In the genomic region with DNA sequence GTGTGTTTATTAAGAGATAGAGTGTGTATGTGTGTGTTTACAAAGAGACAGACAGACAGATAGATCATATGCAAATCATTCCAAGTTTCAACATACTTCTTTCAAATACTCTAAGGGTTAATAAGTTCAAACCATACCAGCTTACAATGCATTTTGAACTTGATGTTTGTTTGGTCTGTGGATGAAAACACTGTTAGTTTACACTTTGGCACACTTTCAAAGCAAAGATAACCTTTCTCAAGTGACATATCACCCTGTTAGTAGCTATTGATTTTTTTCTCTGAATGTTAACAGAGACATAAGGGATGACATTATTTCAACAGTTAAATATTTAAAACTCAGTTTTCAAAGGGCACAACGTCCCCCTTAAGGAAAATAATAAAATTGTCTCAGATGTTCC, we compare ENCODE assay signal across 16 mouse cellular contexts.
"Had no signal": no experiment of that assay in that cellular context is flagged by ENCODE, and none has a peak within 500 bp of the region (broad histone marks: within the 10 kb centered on the region; RNA-seq: fewer than 3 reads in every experiment).

No protein-coding gene starts in this region.

- H3K4me1 ChIP-seq: neural tube, embryonic 13.5 days; neural tube, embryonic 15.5 days; stomach, embryonic 15.5 days had no signal

- H3K9ac ChIP-seq: neural tube, embryonic 13.5 days; neural tube, embryonic 15.5 days; stomach, embryonic 15.5 days had no signal

- H3K4me3 ChIP-seq: neural tube, embryonic 13.5 days; neural tube, embryonic 15.5 days; stomach, embryonic 15.5 days had no signal

- H3K27me3 ChIP-seq: neural tube, embryonic 13.5 days; neural tube, embryonic 15.5 days; stomach, embryonic 15.5 days had no signal

- H3K9me3 ChIP-seq: neural tube, embryonic 13.5 days; neural tube, embryonic 15.5 days; stomach, embryonic 15.5 days had no signal

- H3K36me3 ChIP-seq: neural tube, embryonic 13.5 days; neural tube, embryonic 15.5 days; stomach, embryonic 15.5 days had no signal

- H3K27ac ChIP-seq: neural tube, embryonic 13.5 days; neural tube, embryonic 15.5 days; stomach, embryonic 15.5 days; stomach, postnatal 0 days had no signal

- H3K4me2 ChIP-seq: neural tube, embryonic 13.5 days; neural tube, embryonic 15.5 days; stomach, embryonic 15.5 days had no signal

- DNase-seq: retina, postnatal 1 day; right cerebral cortex, adult 18-20 months; right cerebral cortex, postnatal 14 days; right cerebral cortex, postnatal 25 days; right cerebral cortex, postnatal 4 days; spleen, adult 18-20 months; thymus, adult 18-20 months; thymus, adult 2 months; thymus, postnatal 14 days; thymus, postnatal 25 days; thymus, postnatal 36 days; thymus, postnatal 4 days had no signal
